Mouse (Mus musculus) brain, embryonic 14.5 days (tissue): Measurements from ENCODE around the gene Mafk.

Experiments used
- CTCF ChIP-seq: fragments of 200-500 bp; IDR thresholded peaks from 2 replicates; pipeline ENCODE4 v1.5.1; 2012; ENCODE audit warnings: inconsistent platforms, mild to moderate bottlenecking, moderate library complexity, borderline replicate concordance; ENCODE audit not compliant: insufficient read depth, insufficient read length; ENCODE audit errors: extremely low read depth
- POLR2A ChIP-seq: fragments of 200-500 bp; IDR thresholded peaks from 2 replicates; pipeline ENCODE4 v1.6.1; 2012; ENCODE audit warnings: mild to moderate bottlenecking, inconsistent platforms, borderline replicate concordance; ENCODE audit not compliant: poor library complexity, insufficient read depth, insufficient read length, severe bottlenecking; ENCODE audit errors: extremely low read depth

- no peak for TF ChIP-seq CTCF
- TF ChIP-seq POLR2A: no peak
Observed at GRCm38 (mm10) chr5:139789466-139789865, 1.8 kb upstream of the Mafk start.
